Mouse (Mus musculus) forebrain, embryonic 16.5 days (tissue): ENCODE measurements at regions not wholly inside any gene's neighbourhood (a gene's known extent, or its start where the extent isn't known, plus 50 kb on each side); places are given as distances from the start of the nearest gene placed in this dataset.

Source experiments
- ATAC-seq: fragments of 200-750 bp; cut with Nextera tagmentation; 2 replicates; pipeline ENCODE4 v1.8.0; 2017; ENCODE audit warnings: mild to moderate bottlenecking, moderate library complexity
- H3K27ac ChIP-seq: fragments of 300-500 bp; sonication (generic); 2 replicates; pipeline ENCODE4 v1.5.1; 2014; ENCODE audit warnings: low read length, control low read depth
- H3K27me3 ChIP-seq: fragments of 300-500 bp; sonication (generic); replicated peaks from 2 replicates; pipeline ENCODE4 v1.6.1; 2014; ENCODE audit warnings: low read length; ENCODE audit not compliant: control insufficient read depth, insufficient read depth
- H3K36me3 ChIP-seq: fragments of 300-500 bp; sonication (generic); 2 replicates; pipeline ENCODE4 v1.6.1; 2014; ENCODE audit not compliant: control insufficient read depth, insufficient read depth
- H3K4me1 ChIP-seq: fragments of 300-500 bp; sonication (generic); replicated peaks from 2 replicates; pipeline ENCODE4 v1.6.1; 2014; ENCODE audit warnings: low read length; ENCODE audit not compliant: control insufficient read depth, insufficient read depth
- H3K4me2 ChIP-seq: fragments of 300-500 bp; sonication (generic); 2 replicates; pipeline ENCODE4 v1.6.1; 2014; ENCODE audit warnings: mild to moderate bottlenecking, low read length, control low read depth
- H3K4me3 ChIP-seq: fragments of 300-500 bp; sonication (generic); replicated peaks from 2 replicates; pipeline ENCODE4 v1.5.1; 2014; ENCODE audit warnings: mild to moderate bottlenecking, low read length, control low read depth
- H3K9ac ChIP-seq: fragments of 300-500 bp; sonication (generic); replicated peaks from 2 replicates; pipeline ENCODE4 v1.6.1; 2014; ENCODE audit warnings: low read depth, low read length, control low read depth
- H3K9me3 ChIP-seq: fragments of 300-500 bp; sonication (generic); 2 replicates; pipeline ENCODE4 v1.6.1; 2016; ENCODE audit warnings: low read length; ENCODE audit not compliant: control insufficient read depth
- WGBS: fragments of 180-500 bp; shearing (Covaris S2); extraction: QIAGEN DNeasy Blood & Tissue Kit; methylation state at CpG from one replicate; pipeline ENCODE4 v1.1.7; 2014; 5-methylcytosine and 5-hydroxymethylcytosine counted together

- 0 out of 2 replicates have a peak, but pooled peaks cover 4% of the 10 kb centered on the region for H3K27me3 ChIP-seq
- no peaks in the 10 kb centered on the region for H3K4me1 ChIP-seq
- H3K9ac ChIP-seq, result no peak overlapping the region
- no peaks in the 10 kb centered on the region for H3K9me3 ChIP-seq
- no peak for ATAC-seq
- no peak overlapping the region for H3K4me2 ChIP-seq
- H3K36me3 ChIP-seq, result no peaks in the 10 kb centered on the region
- no peak overlapping the region for H3K4me3 ChIP-seq
- H3K27ac ChIP-seq, result no peak overlapping the region
- 70% methylated on average over 11 of the region's 11 CpGs for WGBS
Measured at GRCm38 (mm10) chr5:43081561-43082534, 151.1 kb upstream of the Cpeb2 start.

- 90% methylated on average over 2 of the region's 2 CpGs for WGBS
- no peaks in the 10 kb centered on the region for H3K9me3 ChIP-seq
Measured at GRCm38 (mm10) chr5:43087077-43087476, 145.9 kb upstream of the Cpeb2 start.

DNA sequence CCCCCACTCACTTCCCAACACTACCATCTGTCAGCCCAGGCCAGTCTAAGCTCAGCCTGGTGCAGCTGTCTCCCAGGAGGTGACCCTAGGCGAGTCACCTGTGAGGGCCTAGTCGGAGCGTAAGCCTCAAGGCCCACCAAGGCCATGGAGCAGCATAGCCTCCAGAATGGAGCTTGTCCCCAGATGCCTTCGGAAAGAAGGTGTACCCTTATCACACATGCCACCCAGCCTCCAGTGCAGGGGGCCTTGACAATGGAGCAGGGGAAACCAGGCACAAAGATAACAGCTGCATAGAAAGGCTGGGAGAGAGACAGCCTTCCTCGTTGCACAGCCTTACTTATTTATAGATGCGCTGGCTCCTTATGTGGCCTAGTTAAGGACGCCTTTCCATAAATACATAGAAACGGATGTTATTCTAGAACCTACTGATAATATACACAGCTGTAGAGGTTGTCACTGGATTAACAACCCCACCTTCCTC lies 145.0 kb upstream of the Cpeb2 start:
- H3K4me3 ChIP-seq, result no peak overlapping the region
- H3K36me3 ChIP-seq, result no peaks in the 10 kb centered on the region
- no peaks in the 10 kb centered on the region for H3K9me3 ChIP-seq
- ATAC-seq, result peak; percentile 63
- H3K27ac ChIP-seq, result no peak overlapping the region
- H3K4me2 ChIP-seq, result no peak overlapping the region
- no peak overlapping the region for H3K9ac ChIP-seq
- 0 out of 2 replicates have a peak, but pooled peaks cover 4% of the 10 kb centered on the region for H3K27me3 ChIP-seq
- peaks cover 17% of the 10 kb centered on the region for H3K4me1 ChIP-seq
- WGBS, result 57% methylated on average over 8 of the region's 8 CpGs

More at GRCm38 (mm10) chr5:43087077-43087476, 145.9 kb upstream of the Cpeb2 start:
- Histone ChIP-seq H3K4me1 (peaks cover 17% of the 10 kb centered on the region), H3K9ac (no peak overlapping the region), H3K27ac (no peak overlapping the region), H3K27me3 (0 out of 2 replicates have a peak, but pooled peaks cover 4% of the 10 kb centered on the region), H3K36me3 (no peaks in the 10 kb centered on the region), H3K4me2 (no peak overlapping the region), H3K4me3 (no peak overlapping the region)
- ATAC-seq, result no peak

- Histone ChIP-seq H3K9me3 (no peaks in the 10 kb centered on the region), H3K4me1 (peaks cover 17% of the 10 kb centered on the region), H3K27ac (no peak overlapping the region), H3K36me3 (no peaks in the 10 kb centered on the region), H3K9ac (no peak overlapping the region), H3K27me3 (0 out of 2 replicates have a peak, but pooled peaks cover 4% of the 10 kb centered on the region), H3K4me2 (no peak overlapping the region), H3K4me3 (no peak overlapping the region)
- WGBS, result 20% methylated on average over 12 of the region's 12 CpGs
- ATAC-seq, result peak; percentile 39; the same call in 1 of the 2 replicates
Measured at GRCm38 (mm10) chr5:43088650-43089397, 144.1 kb upstream of the Cpeb2 start.

DNA sequence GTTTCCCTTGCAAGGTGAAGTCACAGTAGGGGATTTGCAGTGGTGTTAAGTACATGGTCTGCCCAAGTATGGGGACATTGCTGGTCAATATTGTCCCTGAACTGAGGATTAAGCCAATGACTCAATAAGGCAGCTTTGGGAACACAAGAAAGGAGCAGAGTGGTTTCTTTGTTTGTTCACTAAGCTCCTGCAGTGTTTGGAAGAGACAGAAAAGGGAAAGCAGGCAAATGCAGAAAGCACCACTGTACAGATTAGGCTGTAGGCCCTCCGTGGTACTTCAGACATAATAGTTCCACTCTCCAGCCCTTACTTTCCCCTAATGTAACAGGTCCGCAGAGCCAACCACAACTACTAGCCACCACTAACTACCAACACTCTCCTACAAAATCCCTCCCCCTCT lies 143.5 kb upstream of the Cpeb2 start:
- Histone ChIP-seq H3K9me3 (no peaks in the 10 kb centered on the region), H3K9ac (no peak overlapping the region), H3K4me3 (no peak overlapping the region), H3K36me3 (no peaks in the 10 kb centered on the region), H3K4me1 (peaks cover 22% of the 10 kb centered on the region), H3K27ac (no peak overlapping the region), H3K4me2 (no peak overlapping the region), H3K27me3 (0 out of 2 replicates have a peak, but pooled peaks cover 4% of the 10 kb centered on the region)
- WGBS, result 8% methylated on average over 2 of the region's 2 CpGs
- ATAC-seq, result 0 out of 2 replicates have a peak, but pooled peaks have one; percentile 23

DNA sequence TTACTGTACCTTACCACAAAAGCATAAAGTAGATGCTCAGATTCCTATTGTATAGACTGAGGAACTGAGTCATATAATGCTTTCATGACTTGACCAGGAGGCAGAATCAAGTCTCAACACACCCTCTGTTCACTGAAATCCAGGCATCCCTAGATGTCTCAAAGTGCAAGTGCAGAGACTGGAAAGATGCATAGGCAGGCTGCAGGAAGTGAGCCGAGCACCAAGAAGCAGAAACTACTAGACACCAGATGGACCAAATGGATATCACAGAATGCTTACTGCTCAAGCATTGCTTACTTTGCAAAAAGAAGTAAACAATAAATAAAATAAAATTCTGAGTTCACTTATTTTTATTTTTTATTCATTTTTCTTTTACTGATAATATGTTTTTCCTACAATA lies 143.0 kb upstream of the Cpeb2 start:
- no peak overlapping the region for H3K4me3 ChIP-seq
- no peak overlapping the region for H3K9ac ChIP-seq
- H3K36me3 ChIP-seq, result no peaks in the 10 kb centered on the region
- peaks cover 25% of the 10 kb centered on the region for H3K4me1 ChIP-seq
- H3K9me3 ChIP-seq, result no peaks in the 10 kb centered on the region
- WGBS, result 33% methylated on average over 1 of the region's 1 CpGs
- ATAC-seq, result no peak
- no peak overlapping the region for H3K27ac ChIP-seq
- 0 out of 2 replicates have a peak, but pooled peaks cover 4% of the 10 kb centered on the region for H3K27me3 ChIP-seq
- H3K4me2 ChIP-seq, result no peak overlapping the region

DNA sequence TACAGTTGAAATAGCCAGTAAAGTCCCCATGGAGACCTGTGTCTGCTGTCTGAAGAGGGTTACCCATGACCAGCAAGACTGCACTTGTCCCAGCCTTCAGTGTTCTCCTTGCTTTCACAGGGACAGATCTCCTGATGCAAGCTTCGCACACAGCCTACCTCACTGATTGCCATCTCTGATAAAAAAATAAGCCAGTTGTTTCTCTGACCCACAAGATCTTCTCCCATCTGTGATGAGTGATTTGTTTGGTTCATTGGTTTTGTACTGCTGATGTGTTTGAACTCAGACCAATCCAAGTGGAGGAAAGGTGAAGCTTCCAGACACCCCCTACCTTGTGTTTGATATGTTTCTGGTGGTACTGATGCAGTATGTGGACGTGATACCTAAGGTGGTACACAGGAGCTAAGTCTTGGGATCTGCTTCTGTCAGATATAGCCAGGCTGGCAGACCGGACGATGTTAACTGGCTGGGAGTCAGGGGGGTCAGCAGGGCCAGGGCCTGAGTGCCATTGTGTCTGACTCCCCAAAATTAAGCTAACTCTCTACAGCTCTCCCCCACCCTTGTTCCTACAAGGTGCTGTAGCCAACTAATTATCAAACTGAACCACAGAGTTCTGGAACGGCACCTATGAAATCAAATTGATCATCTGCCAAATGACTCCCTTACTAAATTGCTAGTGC lies 139.2 kb upstream of the Cpeb2 start:
- Histone ChIP-seq H3K27me3 (no peaks in the 10 kb centered on the region), H3K4me2 (no peak overlapping the region), H3K4me3 (no peak overlapping the region), H3K4me1 (peaks cover 16% of the 10 kb centered on the region), H3K9ac (no peak overlapping the region), H3K36me3 (no peaks in the 10 kb centered on the region), H3K9me3 (no peaks in the 10 kb centered on the region), H3K27ac (no peak overlapping the region)
- 68% methylated on average over 5 of the region's 5 CpGs for WGBS
- ATAC-seq, result no peak; the same call in 1 of the 2 replicates

DNA sequence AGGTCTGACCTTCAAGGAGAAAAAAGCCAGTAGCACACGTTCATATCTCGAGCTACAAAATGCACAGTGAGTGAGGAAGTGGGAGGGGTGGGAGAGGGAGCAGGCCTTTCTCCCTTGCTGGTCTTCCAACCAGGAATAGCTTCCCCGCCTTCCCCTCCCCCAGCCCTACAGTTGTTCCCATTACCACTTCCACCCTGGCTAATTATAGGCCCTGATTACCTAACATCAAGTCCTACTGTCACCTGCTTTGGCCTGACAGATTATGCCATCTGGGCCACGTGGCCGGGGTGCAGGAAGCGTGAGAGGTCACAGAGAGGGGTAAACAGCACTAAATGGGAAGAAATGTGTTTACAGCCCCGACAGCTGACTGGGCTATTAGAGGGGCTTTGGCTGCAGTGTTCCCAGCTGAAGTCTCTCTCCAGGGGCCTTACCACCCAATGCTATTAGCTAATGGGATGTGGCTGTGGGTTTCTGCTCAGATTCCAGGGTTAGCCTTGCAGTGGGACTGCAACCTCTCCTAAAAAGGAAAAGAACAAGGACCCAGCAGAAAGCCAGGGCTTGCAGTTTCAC lies 138.6 kb upstream of the Cpeb2 start:
- Histone ChIP-seq H3K36me3 (no peaks in the 10 kb centered on the region), H3K4me3 (no peak overlapping the region), H3K9ac (no peak overlapping the region), H3K27ac (no peak overlapping the region), H3K9me3 (no peaks in the 10 kb centered on the region), H3K4me2 (no peak overlapping the region), H3K4me1 (peaks cover 14% of the 10 kb centered on the region), H3K27me3 (no peaks in the 10 kb centered on the region)
- WGBS, result 5% methylated on average over 7 of the region's 7 CpGs
- peak; percentile 69 for ATAC-seq
